Mouse (Mus musculus): ENCODE measurements at regions not wholly inside any gene's neighbourhood (a gene's known extent, or its start where the extent isn't known, plus 50 kb on each side); places are given as distances from the start of the nearest gene placed in this dataset.

DNA sequence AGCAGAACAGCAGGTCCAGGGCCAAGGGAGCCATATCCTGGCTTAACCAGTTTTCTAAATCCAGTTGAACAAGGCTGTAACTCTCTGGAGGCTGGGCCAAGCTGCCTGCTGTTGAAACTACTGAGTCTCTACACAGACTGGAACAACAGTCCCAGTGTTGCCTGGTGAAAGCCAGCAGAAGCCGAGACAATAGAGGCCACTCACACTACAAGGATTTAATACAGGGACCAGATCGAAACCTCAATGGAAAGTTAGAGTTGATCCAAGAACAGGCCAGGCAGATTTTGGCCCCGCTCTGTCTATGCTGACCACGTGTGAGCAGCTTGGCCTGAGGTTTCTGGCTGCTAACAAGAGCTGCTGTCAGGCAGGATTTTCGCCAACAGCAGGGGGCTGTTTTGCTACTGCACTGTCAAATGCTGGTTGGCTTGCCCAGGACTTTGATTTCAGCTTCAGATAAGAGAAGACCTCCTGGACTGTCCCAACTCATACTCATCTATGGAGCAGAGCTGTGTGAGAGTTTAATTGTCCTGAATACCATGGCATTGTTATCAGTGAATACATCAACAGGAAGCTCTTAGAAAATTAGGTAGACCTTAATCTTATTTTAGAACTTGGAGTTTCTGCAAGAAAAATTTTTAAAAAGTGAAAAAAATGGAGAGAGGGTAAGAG is 95.7 kb upstream of the Pdzrn3 start:
- peak; percentile 86 for DNase-seq (ENCODE audit: low read depth)
- no peak for TF ChIP-seq CTCF (IDR thresholded peaks at IDR 0.05; ENCODE audit: borderline replicate concordance, extremely low read depth, insufficient read depth, insufficient read length)
- no peak for TF ChIP-seq POLR2A (IDR thresholded peaks at IDR 0.05; ENCODE audit: borderline replicate concordance, extremely low read depth, insufficient read depth, insufficient read length, poor library complexity, severe bottlenecking)

- TF ChIP-seq CTCF (IDR thresholded peaks at IDR 0.05; ENCODE audit: borderline replicate concordance, extremely low read depth, insufficient read depth, insufficient read length) (no peak), POLR2A (IDR thresholded peaks at IDR 0.05; ENCODE audit: borderline replicate concordance, extremely low read depth, insufficient read depth, insufficient read length, poor library complexity, severe bottlenecking) (no peak)
- no peak for DNase-seq (ENCODE audit: low read depth)
Observed at GRCm38 (mm10) chr6:101464910-101465309, 87.2 kb upstream of the Pdzrn3 start.

DNA sequence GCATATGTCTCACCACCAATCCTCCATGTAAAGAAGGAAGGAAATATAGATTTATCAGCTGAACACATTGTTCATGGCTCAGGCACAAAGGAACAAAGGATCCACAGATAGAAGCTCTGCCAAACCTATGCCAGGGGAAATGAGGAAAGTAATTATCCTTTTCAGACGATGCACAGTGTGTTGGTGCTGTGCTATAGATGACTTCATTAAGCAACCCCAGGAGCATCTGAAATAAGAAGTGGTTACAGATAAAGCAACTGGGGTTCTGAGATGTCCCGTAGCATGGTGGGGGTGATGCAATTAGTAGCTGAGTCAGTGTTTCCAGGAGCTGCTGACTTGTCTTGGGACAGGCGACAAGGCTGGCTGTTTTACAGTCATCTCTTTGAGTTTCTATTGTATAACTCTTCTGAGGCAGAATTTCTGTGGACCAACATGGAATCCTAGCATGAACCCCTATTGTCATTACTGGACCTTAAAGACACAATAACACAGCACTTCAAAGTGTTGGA is 86.2 kb upstream of the Pdzrn3 start:
- no peak for TF ChIP-seq POLR2A (IDR thresholded peaks at IDR 0.05; ENCODE audit: borderline replicate concordance, extremely low read depth, insufficient read depth, insufficient read length, poor library complexity, severe bottlenecking)
- no peak for TF ChIP-seq CTCF (IDR thresholded peaks at IDR 0.05; ENCODE audit: borderline replicate concordance, extremely low read depth, insufficient read depth, insufficient read length)
- peak; percentile 19 for DNase-seq (ENCODE audit: low read depth)

DNA sequence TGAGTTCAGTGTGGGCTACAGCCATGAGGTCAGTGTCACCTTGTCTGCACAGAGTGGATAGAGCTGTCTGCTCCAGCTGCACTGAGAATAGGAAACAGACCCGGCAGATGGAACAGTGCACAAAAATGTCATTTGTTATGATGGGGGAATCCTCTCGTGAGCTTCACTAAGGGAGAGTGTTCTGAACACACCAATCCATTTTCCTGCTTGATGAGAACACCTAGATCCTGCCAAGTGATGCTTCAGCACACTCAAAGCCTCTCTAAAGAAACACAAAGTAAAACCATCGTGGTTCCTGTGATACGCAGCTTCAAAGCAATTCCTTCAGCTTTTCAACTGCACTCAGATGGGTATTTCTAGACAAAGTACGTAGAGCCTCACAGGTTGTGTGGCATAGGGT is 69.0 kb upstream of the Pdzrn3 start:
- no peak for DNase-seq (ENCODE audit: low read depth)
- TF ChIP-seq CTCF (IDR thresholded peaks at IDR 0.05; ENCODE audit: borderline replicate concordance, extremely low read depth, insufficient read depth, insufficient read length) (no peak), POLR2A (IDR thresholded peaks at IDR 0.05; ENCODE audit: borderline replicate concordance, extremely low read depth, insufficient read depth, insufficient read length, poor library complexity, severe bottlenecking) (no peak)

DNA sequence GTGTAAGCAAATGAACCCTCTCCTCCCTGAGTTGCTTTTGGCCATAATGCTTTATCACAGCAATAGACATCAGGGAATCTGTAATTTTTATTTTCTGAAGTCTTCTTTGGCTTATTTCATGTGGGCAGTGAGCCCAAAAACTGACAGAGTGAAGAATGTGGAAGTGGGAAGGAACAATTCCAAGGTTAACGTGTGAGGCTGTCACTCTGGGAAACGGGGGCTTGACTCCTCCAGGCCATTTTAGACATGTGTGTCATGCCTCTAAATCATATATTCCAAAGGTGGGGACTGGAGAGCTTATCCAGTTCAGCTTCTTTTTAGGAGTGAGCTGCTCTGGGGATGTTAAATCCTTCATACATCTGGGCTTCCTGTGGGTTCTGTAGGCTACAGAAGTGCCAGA is 68.6 kb upstream of the Pdzrn3 start:
- TF ChIP-seq CTCF (IDR thresholded peaks at IDR 0.05; ENCODE audit: borderline replicate concordance, extremely low read depth, insufficient read depth, insufficient read length) (no peak), POLR2A (IDR thresholded peaks at IDR 0.05; ENCODE audit: borderline replicate concordance, extremely low read depth, insufficient read depth, insufficient read length, poor library complexity, severe bottlenecking) (no peak)
- no peak for DNase-seq (ENCODE audit: low read depth)

- no peak for TF ChIP-seq POLR2A (IDR thresholded peaks at IDR 0.05; ENCODE audit: borderline replicate concordance, extremely low read depth, insufficient read depth, insufficient read length, poor library complexity, severe bottlenecking)
- no peak for TF ChIP-seq CTCF (IDR thresholded peaks at IDR 0.05; ENCODE audit: borderline replicate concordance, extremely low read depth, insufficient read depth, insufficient read length)
- no peak for DNase-seq (ENCODE audit: low read depth)
Observed at GRCm38 (mm10) chr6:101432769-101433168, 55.1 kb upstream of the Pdzrn3 start.

DNA sequence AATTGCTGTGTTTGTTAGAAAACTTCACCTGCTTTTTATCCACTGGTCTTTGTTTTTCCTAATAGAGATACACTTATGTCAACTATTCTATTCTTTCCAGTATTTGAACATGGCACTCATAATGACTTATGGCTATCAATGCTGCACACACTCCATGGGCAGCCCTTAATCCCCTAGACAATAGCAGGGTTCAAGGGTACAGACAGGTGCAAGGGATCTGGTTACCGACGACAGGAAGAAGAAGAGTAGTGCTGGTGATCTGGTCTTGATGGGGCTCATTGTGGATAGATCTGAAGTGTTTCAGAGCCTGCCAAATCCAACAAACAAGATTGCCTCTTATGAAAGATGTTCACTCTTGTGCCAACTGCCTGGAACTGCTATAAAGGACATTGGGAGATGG is 51.9 kb upstream of the Pdzrn3 start:
- no peak for DNase-seq (ENCODE audit: low read depth)
- TF ChIP-seq POLR2A (IDR thresholded peaks at IDR 0.05; ENCODE audit: borderline replicate concordance, extremely low read depth, insufficient read depth, insufficient read length, poor library complexity, severe bottlenecking): no peak
- no peak for TF ChIP-seq CTCF (IDR thresholded peaks at IDR 0.05; ENCODE audit: borderline replicate concordance, extremely low read depth, insufficient read depth, insufficient read length)
